Mouse (Mus musculus) ES-E14 (cell line): Measurements from ENCODE around the gene Atoh1.

Experiments
- CHD2 ChIP-seq: IDR thresholded peaks from 2 replicates; pipeline ENCODE4 v1.6.1; 2014; ENCODE audit warnings: mild to moderate bottlenecking, low read depth, low read length, inconsistent platforms
- HCFC1 ChIP-seq: IDR thresholded peaks from 2 replicates; pipeline ENCODE4 v1.6.1; 2012; ENCODE audit warnings: low read length, inconsistent platforms, borderline replicate concordance; ENCODE audit not compliant: insufficient read depth
- ZC3H11A ChIP-seq: IDR thresholded peaks from 2 replicates; pipeline ENCODE4 v1.6.1; 2012; ENCODE audit warnings: low read depth, mild to moderate bottlenecking, inconsistent platforms, low read length, borderline replicate concordance
- ZNF384 ChIP-seq: IDR thresholded peaks from 2 replicates; pipeline ENCODE4 v1.6.1; 2012; ENCODE audit warnings: low read depth, low read length, inconsistent platforms

GRCm38 (mm10) chr6:64754515-64754914 is 25.6 kb downstream of the Atoh1 start:
- TF ChIP-seq ZC3H11A, result no peak
- TF ChIP-seq HCFC1, result no peak
- TF ChIP-seq CHD2, result no peak
- no peak for TF ChIP-seq ZNF384
